Comparison of ENCODE assay signal across 8 mouse cellular contexts in the genomic region with DNA sequence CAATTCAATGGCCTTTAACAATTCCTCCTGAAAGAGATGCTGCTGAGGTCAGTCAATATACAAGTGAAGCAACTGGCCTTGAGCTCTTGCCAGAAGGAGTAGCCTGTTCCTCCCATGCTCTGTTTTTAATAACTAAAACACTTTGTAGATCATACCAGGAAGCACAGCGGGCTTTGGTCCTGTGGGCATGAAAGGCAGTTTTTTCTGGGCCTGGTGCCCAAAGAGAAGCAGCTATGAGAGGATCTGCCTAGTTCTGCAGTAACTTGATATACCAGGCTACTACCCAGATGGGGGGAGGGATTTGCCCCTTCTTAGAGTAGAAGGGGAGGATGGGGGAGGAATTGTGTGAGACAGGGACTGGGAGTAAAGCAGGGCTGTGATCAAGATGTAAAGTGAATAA.
DNase-seq lines count a peak whose midpoint lies in the region; ATAC-seq and TF ChIP-seq lines count a peak whose summit lies in the region.

No protein-coding gene starts in this region.

- TF ChIP-seq POLR2A in heart, adult 2 months (IDR thresholded peaks at IDR 0.05; ENCODE audit: insufficient read depth, low read depth, low read length): no peak

- no peak overlapping the region for H3K4me2 ChIP-seq in heart, embryonic 12.5 days

- no peaks in the 10 kb centered on the region for H3K27me3 ChIP-seq in heart, adult 2 months (ENCODE audit: control insufficient read depth, insufficient read depth, low read length)
- no peaks in the 10 kb centered on the region for H3K27me3 ChIP-seq in heart, embryonic 12.5 days (replicated peaks)

- peak; percentile 35 to 59 for DNase-seq in heart, adult 2 months
- DNase-seq in adrenal gland, adult 2 months: peak; percentile 66
- DNase-seq in cerebellum, adult 9-10 months: peak; percentile 56
- DNase-seq in heart, postnatal 36 days: peak; percentile 16 to 44
- DNase-seq in kidney, adult 11 months: no peak
- DNase-seq in B cell, adult 2 months: no peak

- ATAC-seq in heart, embryonic 12.5 days (ENCODE audit: insufficient number of reproducible peaks, low FRiP score): no peak
- no peak for ATAC-seq in CD4-positive, CD25-positive, alpha-beta regulatory T cell, adult 4 months

- H3K79me2 ChIP-seq in heart, adult 2 months (replicated peaks; ENCODE audit: control insufficient read depth, insufficient read depth, low read length): no peaks in the 10 kb centered on the region

- TF ChIP-seq CTCF in heart, adult 2 months (IDR thresholded peaks at IDR 0.05): no peak

- H3K4me3 ChIP-seq in heart, adult 2 months: no peak overlapping the region
- no peak overlapping the region for H3K4me3 ChIP-seq in heart, embryonic 12.5 days

- no peaks in the 10 kb centered on the region for H3K9me3 ChIP-seq in heart, embryonic 12.5 days (replicated peaks)

- H3K27ac ChIP-seq in heart, adult 2 months: peak overlapping the region; percentile 56
- no peak overlapping the region for H3K27ac ChIP-seq in heart, embryonic 12.5 days (ENCODE audit: poor library complexity, severe bottlenecking)

- peaks cover 1% of the 10 kb centered on the region; the same call in 1 of the 2 replicates for H3K4me1 ChIP-seq in heart, adult 2 months (ENCODE audit: control insufficient read depth, insufficient read depth, low read length)
- H3K4me1 ChIP-seq in heart, embryonic 12.5 days (replicated peaks): peaks cover 21% of the 10 kb centered on the region

- intact Hi-C loops in heart, adult 2 months (cut with DNase I): no loop called here
- intact Hi-C loops in heart, postnatal 36 days (cut with DNase I): no loop called here

- no peak for TF ChIP-seq EP300 in heart, adult 2 months (IDR thresholded peaks at IDR 0.05; ENCODE audit: insufficient read depth, low read depth, low read length)

- H3K36me3 ChIP-seq in heart, adult 2 months (ENCODE audit: control insufficient read depth, insufficient read depth, low read length): no peaks in the 10 kb centered on the region
- H3K36me3 ChIP-seq in heart, embryonic 12.5 days: no peaks in the 10 kb centered on the region

- WGBS in heart, adult 2 months: 44% methylated on average over 1 of the region's 1 CpGs
- whole genome bisulfite sequencing in heart, embryonic 12.5 days: 53% methylated on average over 1 of the region's 1 CpGs

- H3K9ac ChIP-seq in heart, adult 2 months (ENCODE audit: low read depth, low read length): no peak overlapping the region
- no peak overlapping the region for H3K9ac ChIP-seq in heart, embryonic 12.5 days

Comparison
In these comparisons a context has a peak if more than half of its experiments do, and no peak if none do; other contexts are left out.
1. DNase-seq: peak in heart, adult 2 months (2 of 2), adrenal gland, adult 2 months (single experiment), cerebellum, adult 9-10 months (single experiment) and heart, postnatal 36 days (2 of 2); none in kidney, adult 11 months (single experiment) and B cell, adult 2 months (0 of 2).